Mouse (Mus musculus): ENCODE data around the gene Shd. TPM values are rescaled to one million over a fixed set of nuclear protein-coding genes. Genes with fewer than 3 reads are reported as not detected.
A peak's percentile ranks its signal among the peaks of the same experiment; 100 is the strongest.

Gene Shd
- polyA plus RNA-seq, 1 experiment from 2014 or later, result 187 TPM

GRCm38 (mm10) chr17:56009088-56009961 lies 39.1 kb downstream of the Shd start:
- H3K27ac ChIP-seq (ENCODE audit: low read length), result peak overlapping the region; percentile 97
- peak overlapping the region; percentile 79 for H3K4me3 ChIP-seq (ENCODE audit: low read depth, low read length)
- peak; percentile 94 for ATAC-seq
- under 1% methylated on average over 60 of the region's 62 CpGs for WGBS
- peak overlapping the region; percentile 89 for H3K9ac ChIP-seq (ENCODE audit: low read depth, low read length)
- H3K9me3 ChIP-seq (replicated peaks; ENCODE audit: control insufficient read depth, low read length, poor library complexity, severe bottlenecking), result no peaks in the 10 kb centered on the region
- H3K4me2 ChIP-seq (ENCODE audit: low read length), result peak overlapping the region; percentile 95
- peaks cover 5% of the 10 kb centered on the region; the same call in 1 of the 2 replicates for H3K36me3 ChIP-seq (ENCODE audit: control insufficient read depth, insufficient read depth, low read length)
- H3K4me1 ChIP-seq (ENCODE audit: control insufficient read depth, insufficient read depth, low read length), result peaks cover 26% of the 10 kb centered on the region
- H3K27me3 ChIP-seq (ENCODE audit: control insufficient read depth, insufficient read depth, low read depth, low read length), result no peaks in the 10 kb centered on the region

- no peak for ATAC-seq
- H3K9ac ChIP-seq (ENCODE audit: low read depth, low read length), result peak overlapping the region; percentile 89
- H3K36me3 ChIP-seq (ENCODE audit: control insufficient read depth, insufficient read depth, low read length), result peaks cover 8% of the 10 kb centered on the region; the same call in 1 of the 2 replicates
- 41% methylated on average over 2 of the region's 2 CpGs for WGBS
- H3K27ac ChIP-seq (ENCODE audit: low read length), result peak overlapping the region; percentile 97
- peak overlapping the region; percentile 95 for H3K4me2 ChIP-seq (ENCODE audit: low read length)
- H3K9me3 ChIP-seq (replicated peaks; ENCODE audit: control insufficient read depth, low read length, poor library complexity, severe bottlenecking), result no peaks in the 10 kb centered on the region
- H3K4me3 ChIP-seq (ENCODE audit: low read depth, low read length), result peak overlapping the region; percentile 79
- peaks cover 26% of the 10 kb centered on the region for H3K4me1 ChIP-seq (ENCODE audit: control insufficient read depth, insufficient read depth, low read length)
- no peaks in the 10 kb centered on the region for H3K27me3 ChIP-seq (ENCODE audit: control insufficient read depth, insufficient read depth, low read depth, low read length)
These were observed 39.6 kb downstream of the Shd start for GRCm38 (mm10) chr17:56009962-56010240.

GRCm38 (mm10) chr17:56010255-56010654 lies 40.0 kb downstream of the Shd start:
- Histone ChIP-seq H3K4me2 (ENCODE audit: low read length) (peak overlapping the region; percentile 95), H3K27me3 (ENCODE audit: control insufficient read depth, insufficient read depth, low read depth, low read length) (no peaks in the 10 kb centered on the region), H3K9me3 (replicated peaks; ENCODE audit: control insufficient read depth, low read length, poor library complexity, severe bottlenecking) (no peaks in the 10 kb centered on the region), H3K9ac (ENCODE audit: low read depth, low read length) (peak overlapping the region; percentile 89), H3K4me1 (ENCODE audit: control insufficient read depth, insufficient read depth, low read length) (peaks cover 26% of the 10 kb centered on the region), H3K27ac (ENCODE audit: low read length) (peak overlapping the region; percentile 97), H3K36me3 (ENCODE audit: control insufficient read depth, insufficient read depth, low read length) (peaks cover 11% of the 10 kb centered on the region; the same call in 1 of the 2 replicates), H3K4me3 (ENCODE audit: low read depth, low read length) (peak overlapping the region; percentile 79)
- ATAC-seq, result no peak
- 69% methylated on average over 14 of the region's 14 CpGs for WGBS

GRCm38 (mm10) chr17:56010681-56011080 lies 40.4 kb downstream of the Shd start:
- H3K27me3 ChIP-seq (ENCODE audit: control insufficient read depth, insufficient read depth, low read depth, low read length), result no peaks in the 10 kb centered on the region
- peak overlapping the region; percentile 79 for H3K4me3 ChIP-seq (ENCODE audit: low read depth, low read length)
- peak overlapping the region; percentile 89 for H3K9ac ChIP-seq (ENCODE audit: low read depth, low read length)
- no peaks in the 10 kb centered on the region for H3K9me3 ChIP-seq (replicated peaks; ENCODE audit: control insufficient read depth, low read length, poor library complexity, severe bottlenecking)
- peaks cover 26% of the 10 kb centered on the region for H3K4me1 ChIP-seq (ENCODE audit: control insufficient read depth, insufficient read depth, low read length)
- H3K27ac ChIP-seq (ENCODE audit: low read length), result no peak overlapping the region
- H3K36me3 ChIP-seq (ENCODE audit: control insufficient read depth, insufficient read depth, low read length), result peaks cover 16% of the 10 kb centered on the region
- no peak for ATAC-seq
- WGBS, result 8% methylated on average over 9 of the region's 9 CpGs
- H3K4me2 ChIP-seq (ENCODE audit: low read length), result peak overlapping the region; percentile 95

- WGBS, result 90% methylated on average over 7 of the region's 7 CpGs
- Histone ChIP-seq H3K4me3 (ENCODE audit: low read depth, low read length) (no peak overlapping the region), H3K27ac (ENCODE audit: low read length) (no peak overlapping the region), H3K36me3 (ENCODE audit: control insufficient read depth, insufficient read depth, low read length) (peaks cover 23% of the 10 kb centered on the region), H3K9ac (ENCODE audit: low read depth, low read length) (no peak overlapping the region), H3K9me3 (replicated peaks; ENCODE audit: control insufficient read depth, low read length, poor library complexity, severe bottlenecking) (no peaks in the 10 kb centered on the region), H3K4me1 (ENCODE audit: control insufficient read depth, insufficient read depth, low read length) (peaks cover 26% of the 10 kb centered on the region), H3K4me2 (ENCODE audit: low read length) (no peak overlapping the region), H3K27me3 (ENCODE audit: control insufficient read depth, insufficient read depth, low read depth, low read length) (no peaks in the 10 kb centered on the region)
- ATAC-seq, result no peak
These were observed 41.2 kb downstream of the Shd start for GRCm38 (mm10) chr17:56011441-56011840.

- no peak overlapping the region for H3K4me2 ChIP-seq (ENCODE audit: low read length)
- peaks cover 49% of the 10 kb centered on the region for H3K36me3 ChIP-seq (ENCODE audit: control insufficient read depth, insufficient read depth, low read length)
- H3K9me3 ChIP-seq (replicated peaks; ENCODE audit: control insufficient read depth, low read length, poor library complexity, severe bottlenecking), result no peaks in the 10 kb centered on the region
- H3K27ac ChIP-seq (ENCODE audit: low read length), result no peak overlapping the region
- no peak overlapping the region for H3K4me3 ChIP-seq (ENCODE audit: low read depth, low read length)
- H3K4me1 ChIP-seq (ENCODE audit: control insufficient read depth, insufficient read depth, low read length), result peaks cover 15% of the 10 kb centered on the region
- no peak for ATAC-seq
- H3K27me3 ChIP-seq (ENCODE audit: control insufficient read depth, insufficient read depth, low read depth, low read length), result no peaks in the 10 kb centered on the region
- 96% methylated on average over 9 of the region's 9 CpGs for WGBS
- H3K9ac ChIP-seq (ENCODE audit: low read depth, low read length), result no peak overlapping the region
These were observed 45.0 kb downstream of the Shd start for GRCm38 (mm10) chr17:56015293-56015692.

GRCm38 (mm10) chr17:56016382-56016781 lies 46.1 kb downstream of the Shd start:
- Histone ChIP-seq H3K27me3 (ENCODE audit: control insufficient read depth, insufficient read depth, low read depth, low read length) (no peaks in the 10 kb centered on the region), H3K4me1 (ENCODE audit: control insufficient read depth, insufficient read depth, low read length) (peaks cover 4% of the 10 kb centered on the region), H3K27ac (ENCODE audit: low read length) (peak overlapping the region; percentile 20; the same call in 1 of the 2 replicates), H3K4me3 (ENCODE audit: low read depth, low read length) (no peak overlapping the region), H3K4me2 (ENCODE audit: low read length) (no peak overlapping the region), H3K9ac (ENCODE audit: low read depth, low read length) (no peak overlapping the region), H3K9me3 (replicated peaks; ENCODE audit: control insufficient read depth, low read length, poor library complexity, severe bottlenecking) (no peaks in the 10 kb centered on the region), H3K36me3 (ENCODE audit: control insufficient read depth, insufficient read depth, low read length) (peaks cover 49% of the 10 kb centered on the region)
- no peak for ATAC-seq
- WGBS, result 84% methylated on average over 8 of the region's 8 CpGs

- Histone ChIP-seq H3K36me3 (ENCODE audit: control insufficient read depth, insufficient read depth, low read length) (peaks cover 49% of the 10 kb centered on the region), H3K4me3 (ENCODE audit: low read depth, low read length) (no peak overlapping the region), H3K4me1 (ENCODE audit: control insufficient read depth, insufficient read depth, low read length) (peaks cover 3% of the 10 kb centered on the region), H3K27me3 (ENCODE audit: control insufficient read depth, insufficient read depth, low read depth, low read length) (no peaks in the 10 kb centered on the region), H3K27ac (ENCODE audit: low read length) (peak overlapping the region; percentile 33), H3K9ac (ENCODE audit: low read depth, low read length) (no peak overlapping the region), H3K4me2 (ENCODE audit: low read length) (no peak overlapping the region), H3K9me3 (replicated peaks; ENCODE audit: control insufficient read depth, low read length, poor library complexity, severe bottlenecking) (no peaks in the 10 kb centered on the region)
- no peak for ATAC-seq
- 82% methylated on average over 15 of the region's 15 CpGs for WGBS
These were observed 46.8 kb downstream of the Shd start for GRCm38 (mm10) chr17:56016793-56017785.
